Mouse (Mus musculus): ENCODE measurements at regions not wholly inside any gene's neighbourhood (a gene's known extent, or its start where the extent isn't known, plus 50 kb on each side); places are given as distances from the start of the nearest gene placed in this dataset.

GRCm38 (mm10) chr7:95688151-95689146, 482.6 kb upstream of the Tenm4 start:
- no peak for DNase-seq (ENCODE audit: low read depth, low spot score)

- DNase-seq (ENCODE audit: low read depth, low spot score) = no peak
Observed at GRCm38 (mm10) chr7:95689161-95689833, 481.7 kb upstream of the Tenm4 start.

GRCm38 (mm10) chr7:95699506-95699905, 471.5 kb upstream of the Tenm4 start:
- DNase-seq (ENCODE audit: low read depth, low spot score) = no peak

GRCm38 (mm10) chr7:95710088-95710487, 461.0 kb upstream of the Tenm4 start:
- DNase-seq (ENCODE audit: low read depth, low spot score) = no peak

- DNase-seq (ENCODE audit: low read depth, low spot score) = no peak
Observed at GRCm38 (mm10) chr7:95720083-95720482, 451.0 kb upstream of the Tenm4 start.

GRCm38 (mm10) chr7:95725716-95726487, 445.1 kb upstream of the Tenm4 start:
- DNase-seq (ENCODE audit: low read depth, low spot score) = no peak

- DNase-seq (ENCODE audit: low read depth, low spot score) = no peak
Observed at GRCm38 (mm10) chr7:95733807-95734206, 437.2 kb upstream of the Tenm4 start.

- DNase-seq (ENCODE audit: low read depth, low spot score) = no peak
Observed at GRCm38 (mm10) chr7:95734587-95734986, 436.5 kb upstream of the Tenm4 start.

GRCm38 (mm10) chr7:95736716-95737115, 434.3 kb upstream of the Tenm4 start:
- DNase-seq (ENCODE audit: low read depth, low spot score) = no peak

- no peak for DNase-seq (ENCODE audit: low read depth, low spot score)
Observed at GRCm38 (mm10) chr7:95738725-95739245, 432.3 kb upstream of the Tenm4 start.

- DNase-seq (ENCODE audit: low read depth, low spot score) = no peak
Observed at GRCm38 (mm10) chr7:95739779-95740178, 431.3 kb upstream of the Tenm4 start.

GRCm38 (mm10) chr7:95758375-95758774, 412.7 kb upstream of the Tenm4 start:
- no peak for DNase-seq (ENCODE audit: low read depth, low spot score)

- DNase-seq (ENCODE audit: low read depth, low spot score) = no peak
Observed at GRCm38 (mm10) chr7:95760945-95761661, 409.9 kb upstream of the Tenm4 start.

GRCm38 (mm10) chr7:95766356-95767150, 404.5 kb upstream of the Tenm4 start:
- no peak for DNase-seq (ENCODE audit: low read depth, low spot score)

GRCm38 (mm10) chr7:95784523-95784922, 386.5 kb upstream of the Tenm4 start:
- DNase-seq (ENCODE audit: low read depth, low spot score) = no peak

- no peak for DNase-seq (ENCODE audit: low read depth, low spot score)
Observed at GRCm38 (mm10) chr7:95787543-95787942, 383.5 kb upstream of the Tenm4 start.

GRCm38 (mm10) chr7:95787951-95788350, 383.1 kb upstream of the Tenm4 start:
- no peak for DNase-seq (ENCODE audit: low read depth, low spot score)

GRCm38 (mm10) chr7:95789424-95789823, 381.6 kb upstream of the Tenm4 start:
- no peak for DNase-seq (ENCODE audit: low read depth, low spot score)

- DNase-seq (ENCODE audit: low read depth, low spot score) = no peak
Observed at GRCm38 (mm10) chr7:95799022-95799421, 372.0 kb upstream of the Tenm4 start.

GRCm38 (mm10) chr7:95809626-95810025, 361.4 kb upstream of the Tenm4 start:
- no peak for DNase-seq (ENCODE audit: low read depth, low spot score)
